Mouse (Mus musculus) liver, embryonic 16.5 days (tissue): ENCODE results near the gene Sipa1l3. TPM values are rescaled to one million over a fixed set of nuclear protein-coding genes. Genes with fewer than 3 reads are reported as not detected.

Experiments
- ATAC-seq: fragments of 200-750 bp; cut with Nextera tagmentation; 2 replicates; pipeline ENCODE4 v1.8.0; 2017; ENCODE audit warnings: low read depth, mild to moderate bottlenecking, moderate number of reproducible peaks, moderate library complexity
- H3K27ac ChIP-seq: fragments of 300-500 bp; sonication (generic); 2 replicates; pipeline ENCODE4 v1.5.1; 2014; ENCODE audit warnings: mild to moderate bottlenecking, low read length
- H3K27me3 ChIP-seq: fragments of 300-500 bp; sonication (generic); 2 replicates; pipeline ENCODE4 v1.6.1; 2014; ENCODE audit warnings: low read depth, low read length, mixed read lengths; ENCODE audit not compliant: control insufficient read depth, insufficient read depth
- H3K36me3 ChIP-seq: fragments of 300-500 bp; sonication (generic); 2 replicates; pipeline ENCODE4 v1.6.1; 2014; ENCODE audit warnings: mild to moderate bottlenecking; ENCODE audit not compliant: control insufficient read depth, insufficient read depth
- H3K4me1 ChIP-seq: fragments of 300-500 bp; sonication (generic); 2 replicates; pipeline ENCODE4 v1.6.1; 2014; ENCODE audit warnings: low read depth, low read length, mixed read lengths; ENCODE audit not compliant: control insufficient read depth
- H3K4me2 ChIP-seq: fragments of 300-500 bp; sonication (generic); 2 replicates; pipeline ENCODE4 v1.6.1; 2014; ENCODE audit warnings: low read depth, low read length, mixed read lengths
- H3K4me3 ChIP-seq: fragments of 300-500 bp; sonication (generic); 2 replicates; pipeline ENCODE4 v1.5.1; 2014; ENCODE audit warnings: low read depth, mild to moderate bottlenecking, low read length
- H3K9ac ChIP-seq: fragments of 300-500 bp; sonication (generic); 2 replicates; pipeline ENCODE4 v1.6.1; 2014; ENCODE audit warnings: low read depth, low read length
- H3K9me3 ChIP-seq: fragments of 300-500 bp; sonication (generic); replicated peaks from 2 replicates; pipeline ENCODE4 v1.6.1; 2016; ENCODE audit warnings: low read length; ENCODE audit not compliant: control insufficient read depth
- WGBS: fragments of 180-500 bp; shearing (Covaris S2); extraction: QIAGEN DNeasy Blood & Tissue Kit; methylation state at CpG from one replicate; pipeline ENCODE4 v1.1.7; 2014; ENCODE audit not compliant: insufficient replicate concordance; 5-methylcytosine and 5-hydroxymethylcytosine counted together
- polyA plus RNA-seq: library from polyadenylated mRNA; unstranded; fragments of >200 nt; fragmentation: Nextera tagmentation; extraction: Ambion mirVana; gene quantifications from 2 replicates; pipeline ENCODE4 v1.2.1, GENCODE M21; 2015

The Sipa1l3 gene
- polyA plus RNA-seq, 1 experiment from 2014 or later: 2.4 TPM

GRCm38 (mm10) chr7:29387524-29388068 lies 130.8 kb downstream of the Sipa1l3 start:
- Histone ChIP-seq H3K36me3 (no peaks in the 10 kb centered on the region), H3K4me1 (peaks cover under 1% of the 10 kb centered on the region; the same call in 1 of the 2 replicates)
- ATAC-seq: no peak

GRCm38 (mm10) chr7:29386349-29386748 lies 132.1 kb downstream of the Sipa1l3 start:
- H3K9ac ChIP-seq: no peak overlapping the region
- H3K4me1 ChIP-seq: no peaks in the 10 kb centered on the region
- H3K27me3 ChIP-seq: no peaks in the 10 kb centered on the region
- no peaks in the 10 kb centered on the region for H3K9me3 ChIP-seq
- no peak overlapping the region for H3K27ac ChIP-seq
- ATAC-seq: no peak
- 77% methylated on average over 13 of the region's 13 CpGs for WGBS
- H3K36me3 ChIP-seq: no peaks in the 10 kb centered on the region
- H3K4me2 ChIP-seq: no peak overlapping the region
- no peak overlapping the region for H3K4me3 ChIP-seq

More at GRCm38 (mm10) chr7:29387524-29388068, 130.8 kb downstream of the Sipa1l3 start:
- Histone ChIP-seq H3K27me3 (no peaks in the 10 kb centered on the region), H3K27ac (no peak overlapping the region), H3K9ac (no peak overlapping the region), H3K4me2 (no peak overlapping the region), H3K9me3 (no peaks in the 10 kb centered on the region), H3K4me3 (no peak overlapping the region)
- WGBS: 78% methylated on average over 17 of the region's 17 CpGs

DNA sequence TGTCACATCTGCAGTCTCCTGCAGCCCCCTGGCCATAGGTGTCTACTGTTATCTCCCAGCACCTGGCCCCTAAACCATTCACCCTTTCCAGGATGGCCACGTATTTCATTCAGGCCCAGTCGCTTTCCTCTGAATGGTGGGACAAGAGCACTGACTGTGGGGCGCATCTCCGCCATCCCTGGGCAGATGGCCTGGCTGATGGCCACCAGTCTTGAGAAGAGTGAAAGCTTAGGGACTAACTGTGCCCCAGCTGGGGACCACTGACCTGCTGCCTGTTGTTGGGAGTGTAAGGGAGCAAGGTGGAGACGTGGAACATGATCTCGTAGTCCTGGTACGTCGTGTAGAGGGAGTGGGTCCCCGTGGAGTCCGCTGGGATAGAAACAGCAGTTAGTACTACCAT lies 132.7 kb downstream of the Sipa1l3 start:
- H3K27ac ChIP-seq: no peak overlapping the region
- no peak overlapping the region for H3K4me2 ChIP-seq
- no peaks in the 10 kb centered on the region for H3K4me1 ChIP-seq
- H3K9ac ChIP-seq: no peak overlapping the region
- H3K4me3 ChIP-seq: no peak overlapping the region
- H3K36me3 ChIP-seq: no peaks in the 10 kb centered on the region
- no peaks in the 10 kb centered on the region for H3K27me3 ChIP-seq
- no peaks in the 10 kb centered on the region for H3K9me3 ChIP-seq
- no peak for ATAC-seq
- WGBS: 82% methylated on average over 10 of the region's 10 CpGs

DNA sequence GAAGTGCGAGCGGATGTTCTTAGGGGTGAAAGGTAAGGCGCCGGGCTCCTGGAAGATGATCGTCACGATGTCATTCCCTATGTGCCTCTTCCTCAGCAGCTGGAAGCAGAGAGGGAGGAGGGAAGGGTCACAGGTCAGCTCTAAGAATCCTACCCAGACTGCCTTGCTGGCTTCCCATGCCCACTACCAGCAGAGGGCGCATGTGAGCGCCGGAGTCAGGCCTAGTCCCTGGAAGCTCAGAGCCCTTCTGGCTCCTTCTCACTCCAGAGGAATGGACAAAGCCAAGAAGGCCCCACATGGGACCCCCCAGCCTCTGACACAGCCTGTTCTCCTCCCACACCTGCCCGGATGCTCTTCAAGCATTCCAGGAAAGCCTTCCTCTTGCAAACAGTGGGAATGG lies 135.2 kb downstream of the Sipa1l3 start:
- no peak for ATAC-seq

GRCm38 (mm10) chr7:29381466-29382040 lies 136.9 kb downstream of the Sipa1l3 start:
- Histone ChIP-seq H3K4me2 (no peak overlapping the region), H3K36me3 (no peaks in the 10 kb centered on the region), H3K4me3 (no peak overlapping the region), H3K4me1 (no peaks in the 10 kb centered on the region), H3K9me3 (no peaks in the 10 kb centered on the region), H3K27me3 (no peaks in the 10 kb centered on the region), H3K27ac (no peak overlapping the region), H3K9ac (no peak overlapping the region)
- 74% methylated on average over 7 of the region's 7 CpGs for WGBS
- ATAC-seq: no peak

More for the DNA sequence above, 135.2 kb downstream of the Sipa1l3 start:
- H3K27ac ChIP-seq: no peak overlapping the region
- no peak overlapping the region for H3K4me2 ChIP-seq
- H3K27me3 ChIP-seq: no peaks in the 10 kb centered on the region
- no peaks in the 10 kb centered on the region for H3K36me3 ChIP-seq
- no peak overlapping the region for H3K9ac ChIP-seq
- no peaks in the 10 kb centered on the region for H3K9me3 ChIP-seq
- no peak overlapping the region for H3K4me3 ChIP-seq
- WGBS: 35% methylated on average over 10 of the region's 10 CpGs
- H3K4me1 ChIP-seq: no peaks in the 10 kb centered on the region

- Histone ChIP-seq H3K27me3 (no peaks in the 10 kb centered on the region), H3K27ac (no peak overlapping the region), H3K4me2 (no peak overlapping the region), H3K36me3 (no peaks in the 10 kb centered on the region), H3K4me1 (no peaks in the 10 kb centered on the region), H3K9me3 (no peaks in the 10 kb centered on the region), H3K4me3 (no peak overlapping the region), H3K9ac (no peak overlapping the region)
- WGBS: 63% methylated on average over 6 of the region's 6 CpGs
- no peak for ATAC-seq
Measured at GRCm38 (mm10) chr7:29374054-29374453, 144.4 kb downstream of the Sipa1l3 start.

- Histone ChIP-seq H3K4me3 (no peak overlapping the region), H3K9me3 (no peaks in the 10 kb centered on the region), H3K27me3 (no peaks in the 10 kb centered on the region), H3K9ac (no peak overlapping the region), H3K4me1 (no peaks in the 10 kb centered on the region), H3K27ac (no peak overlapping the region), H3K36me3 (no peaks in the 10 kb centered on the region), H3K4me2 (no peak overlapping the region)
- 48% methylated on average over 5 of the region's 5 CpGs for WGBS
- no peak for ATAC-seq
Measured at GRCm38 (mm10) chr7:29372123-29372522, 146.3 kb downstream of the Sipa1l3 start.

DNA sequence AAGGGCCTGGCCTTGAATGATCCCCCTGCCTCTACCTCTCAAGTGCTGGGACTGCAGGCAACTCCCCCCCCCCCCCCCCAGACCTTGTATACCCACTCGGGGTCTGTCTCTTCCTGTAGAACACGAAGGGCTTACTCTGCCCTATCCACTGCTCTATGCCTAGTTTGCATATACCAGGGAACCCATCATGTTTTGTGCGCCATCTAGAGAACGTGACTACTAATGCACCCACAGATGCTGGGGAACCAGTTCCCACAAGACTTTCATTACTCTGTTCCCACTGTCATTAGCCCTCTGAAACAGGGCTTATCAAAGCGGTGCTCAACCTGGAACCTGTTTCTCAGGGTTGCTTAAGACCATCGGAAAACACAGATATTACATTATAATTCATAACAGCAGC lies 148.4 kb downstream of the Sipa1l3 start:
- Histone ChIP-seq H3K4me3 (no peak overlapping the region), H3K9me3 (no peaks in the 10 kb centered on the region), H3K27ac (no peak overlapping the region), H3K9ac (no peak overlapping the region), H3K4me1 (no peaks in the 10 kb centered on the region), H3K4me2 (no peak overlapping the region), H3K36me3 (no peaks in the 10 kb centered on the region), H3K27me3 (no peaks in the 10 kb centered on the region)
- ATAC-seq: no peak
- WGBS: 50% methylated on average over 6 of the region's 6 CpGs

DNA sequence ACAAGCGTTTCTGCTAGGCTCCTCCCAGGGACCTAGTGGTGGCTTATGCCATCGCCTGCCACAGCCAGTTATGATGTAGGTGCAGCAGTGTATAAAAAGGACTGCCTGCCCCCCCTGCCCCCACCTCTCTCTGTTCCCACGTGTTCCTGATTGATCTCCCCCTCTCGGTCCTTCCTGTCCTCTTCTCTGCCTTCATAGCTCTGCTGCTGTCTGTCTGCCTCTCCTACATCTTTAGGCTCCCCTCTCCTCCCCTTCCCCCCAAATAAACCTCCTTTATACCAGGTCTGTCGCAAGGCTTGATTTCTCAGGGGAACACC lies 150.5 kb downstream of the Sipa1l3 start:
- 55% methylated on average over 5 of the region's 5 CpGs for WGBS

More for the DNA sequence above, 150.5 kb downstream of the Sipa1l3 start:
- Histone ChIP-seq H3K4me1 (no peaks in the 10 kb centered on the region), H3K9ac (no peak overlapping the region), H3K4me2 (no peak overlapping the region), H3K27me3 (no peaks in the 10 kb centered on the region), H3K36me3 (no peaks in the 10 kb centered on the region), H3K27ac (no peak overlapping the region), H3K9me3 (no peaks in the 10 kb centered on the region), H3K4me3 (no peak overlapping the region)
- ATAC-seq: no peak
